17 mouse cellular contexts compared by ENCODE assay signal in the genomic region with DNA sequence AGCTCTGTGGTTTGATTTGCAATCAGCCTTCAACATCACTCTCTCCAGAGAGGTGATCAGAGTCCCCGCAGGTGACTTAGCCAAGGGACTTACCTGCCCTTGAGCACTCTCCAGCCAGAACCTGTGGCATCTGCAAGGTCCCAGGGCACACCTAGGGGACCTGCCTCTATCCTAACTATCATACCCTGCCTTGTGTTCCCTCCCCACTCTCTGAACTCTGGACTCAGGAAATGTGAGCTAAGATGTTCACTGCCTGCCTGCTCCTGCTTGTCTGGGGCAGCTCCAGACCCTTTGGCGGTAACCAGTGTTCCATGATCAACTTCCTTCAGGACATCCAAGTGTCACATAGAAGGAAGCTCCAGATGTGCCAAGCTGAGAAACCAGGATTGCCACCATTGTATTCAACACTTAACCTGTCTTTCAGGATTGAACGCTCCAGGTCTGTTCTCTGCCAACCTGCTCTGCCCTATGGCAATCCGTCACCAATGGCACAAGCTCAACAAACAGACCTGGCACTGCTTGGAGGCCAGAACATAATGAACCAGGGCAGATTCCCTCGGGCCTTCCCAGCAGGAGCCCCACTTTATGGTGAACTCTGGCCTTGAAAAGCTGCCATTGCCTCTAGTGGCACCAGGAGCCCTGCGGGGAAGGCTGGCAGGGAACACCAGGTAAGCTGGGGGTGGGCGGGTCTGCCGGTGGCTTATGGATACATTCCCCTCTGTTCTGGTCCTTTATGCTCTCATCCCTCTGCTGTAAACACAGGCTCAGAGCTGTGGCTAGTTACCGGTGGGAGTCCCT.
A peak's percentile ranks its signal among the peaks of the same experiment; 100 is the strongest.
DNase-seq lines count a peak whose midpoint lies in the region; ATAC-seq lines count a peak whose summit lies in the region.
"Had no signal": no experiment of that assay in that cellular context is flagged by ENCODE, and none has a peak within 500 bp of the region (broad histone marks: within the 10 kb centered on the region; RNA-seq: fewer than 3 reads in every experiment).

No protein-coding gene starts in this region.

- H3K9ac ChIP-seq in kidney, embryonic 14.5 days (ENCODE audit: low read depth, low read length): no peak overlapping the region
- H3K9ac ChIP-seq: embryonic facial prominence, embryonic 13.5 days; heart, embryonic 15.5 days; stomach, embryonic 15.5 days had no signal

- peak; percentile 7 for DNase-seq in kidney, postnatal 14 days
- DNase-seq in adrenal gland, postnatal 36 days: peak; percentile 19 to 51
- peak; percentile 14 for DNase-seq in cerebellum, adult 8-10 months
- DNase-seq in kidney, postnatal 36 days: peak; percentile 9 to 19
- DNase-seq in heart, postnatal 10 days: no peak
- no peak for DNase-seq in thymus, postnatal 4 days
- DNase-seq: gastrocnemius, postnatal 14 days; layer of hippocampus, postnatal 36 days; liver; lung, postnatal 14 days; right cerebral cortex, postnatal 14 days had no signal

- WGBS in kidney, embryonic 14.5 days: 71% methylated on average over 9 of the region's 9 CpGs

- no peak overlapping the region for H3K4me3 ChIP-seq in kidney, embryonic 14.5 days (ENCODE audit: low read length)
- H3K4me3 ChIP-seq: embryonic facial prominence, embryonic 13.5 days; heart, embryonic 15.5 days; stomach, embryonic 15.5 days had no signal

- H3K27ac ChIP-seq in kidney, embryonic 14.5 days (ENCODE audit: low read depth, low read length): no peak overlapping the region
- H3K27ac ChIP-seq: embryonic facial prominence, embryonic 13.5 days; heart, embryonic 15.5 days; stomach, embryonic 15.5 days had no signal

- H3K4me2 ChIP-seq in kidney, embryonic 14.5 days (replicated peaks; ENCODE audit: low read depth, low read length): no peak overlapping the region
- H3K4me2 ChIP-seq: embryonic facial prominence, embryonic 13.5 days; heart, embryonic 15.5 days; stomach, embryonic 15.5 days had no signal

- intact Hi-C loops in heart, postnatal 10 days (cut with DNase I): no loop called here

- no peak for ATAC-seq in kidney, embryonic 14.5 days (ENCODE audit: low FRiP score, low TSS enrichment)
- ATAC-seq: forebrain, embryonic 16.5 days; inflammation-experienced regulatory T-cells, adult 6 months had no signal

- H3K27me3 ChIP-seq in kidney, embryonic 14.5 days (ENCODE audit: control insufficient read depth, insufficient read depth, low read length): no peaks in the 10 kb centered on the region
- H3K27me3 ChIP-seq: embryonic facial prominence, embryonic 13.5 days; stomach, embryonic 15.5 days had no signal

- 0 out of 2 replicates have a peak, but pooled peaks cover 5% of the 10 kb centered on the region for H3K4me1 ChIP-seq in kidney, embryonic 14.5 days (ENCODE audit: control insufficient read depth, insufficient read depth, low read length)

- H3K9me3 ChIP-seq in kidney, embryonic 14.5 days (ENCODE audit: control insufficient read depth, low read length): no peaks in the 10 kb centered on the region
- H3K9me3 ChIP-seq: embryonic facial prominence, embryonic 13.5 days; heart, embryonic 15.5 days; stomach, embryonic 15.5 days had no signal

- H3K36me3 ChIP-seq in kidney, embryonic 14.5 days (ENCODE audit: control insufficient read depth, insufficient read depth, low read length): no peaks in the 10 kb centered on the region
- H3K36me3 ChIP-seq: embryonic facial prominence, embryonic 13.5 days; heart, embryonic 15.5 days; stomach, embryonic 15.5 days had no signal

Comparison
In these comparisons a context has a peak if more than half of its experiments do, and no peak if none do; other contexts are left out.
1. DNase-seq: peak in kidney, postnatal 14 days (single experiment), adrenal gland, postnatal 36 days (2 of 2), cerebellum, adult 8-10 months (single experiment) and kidney, postnatal 36 days (2 of 2); none in heart, postnatal 10 days (0 of 2) and thymus, postnatal 4 days (single experiment).